Mouse (Mus musculus) embryonic facial prominence, embryonic 10.5 days (tissue): ENCODE results near the gene Dis3. TPM values are rescaled to one million over a fixed set of nuclear protein-coding genes. Genes with fewer than 3 reads are reported as not detected.

ENCODE experiments used
- polyA plus RNA-seq: library from polyadenylated mRNA; unstranded; fragments of >200 nt; fragmentation: Nextera tagmentation; extraction: Ambion mirVana; gene quantifications from 2 replicates; pipeline ENCODE4 v1.2.1, GENCODE M21; 2016

Dis3 gene
- polyA plus RNA-seq, 1 experiment from 2014 or later: 43.3 TPM

Other genes starting within 250 kb of the Dis3 start
- 1.4 TPM in 1 of 2 replicates, not detected in the other for gene Rpl36a-ps1, start 105.5 kb downstream of the Dis3 start, polyA plus RNA-seq
- 96.8 and 101 TPM in 2 replicates for gene Mzt1, start 53.6 kb downstream of the Dis3 start, polyA plus RNA-seq
- gene Bora, start 53.5 kb downstream of the Dis3 start, polyA plus RNA-seq: 87.0 and 93.0 TPM in 2 replicates
- 22.1 and 23.6 TPM in 2 replicates for gene Pibf1, start 346 bp downstream of the Dis3 start, polyA plus RNA-seq
- 3.1 TPM in 2 replicates for gene Klf5, start 198.9 kb upstream of the Dis3 start, polyA plus RNA-seq